Mouse (Mus musculus) myocyte (in vitro differentiated cells): Measurements from ENCODE around the gene Myo16.

Experiments used
- CEBPB ChIP-seq: IDR thresholded peaks from 2 replicates; pipeline ENCODE4 v1.6.1; 2011; ENCODE audit warnings: mild to moderate bottlenecking, moderate library complexity; ENCODE audit not compliant: poor library complexity, insufficient read depth, severe bottlenecking
- E2F4 ChIP-seq: IDR thresholded peaks from one replicate; pipeline ENCODE4 v1.6.1; 2011; ENCODE audit warnings: mild to moderate bottlenecking, control low read depth, moderate library complexity; ENCODE audit not compliant: insufficient read depth
- MAX ChIP-seq: IDR thresholded peaks from one replicate; pipeline ENCODE4 v1.6.1; 2011; ENCODE audit warnings: low read depth, mild to moderate bottlenecking, control low read depth
- MYOD1 ChIP-seq, 3 experiments: IDR thresholded peaks; one replicate each; pipeline ENCODE4 v1.6.1; 2011; ENCODE audit warnings: control low read depth in 2 of 3, low read depth in 2 of 3, mild to moderate bottlenecking in 2 of 3, moderate library complexity in 1 of 3; ENCODE audit not compliant: insufficient read length in 2 of 3, control insufficient read depth in 1 of 3
- MYOG ChIP-seq, 3 experiments: IDR thresholded peaks; one replicate each; pipeline ENCODE4 v1.6.1; 2011; ENCODE audit warnings: control low read depth in 2 of 3, low read depth in 2 of 3, mild to moderate bottlenecking in 2 of 3; ENCODE audit not compliant: insufficient read length in 2 of 3, control insufficient read depth in 1 of 3, insufficient read depth in 1 of 3
- POLR2A ChIP-seq: IDR thresholded peaks from one replicate; pipeline ENCODE4 v1.6.1; 2011; ENCODE audit warnings: low read depth, mild to moderate bottlenecking, control low read depth, moderate library complexity; ENCODE audit not compliant: insufficient read length
- POLR2AphosphoS2 ChIP-seq: IDR thresholded peaks from one replicate; pipeline ENCODE4 v1.6.1; 2011; ENCODE audit warnings: low read depth, control low read depth; ENCODE audit not compliant: insufficient read length
- REST ChIP-seq: IDR thresholded peaks from one replicate; pipeline ENCODE4 v1.6.1; 2011; ENCODE audit warnings: mild to moderate bottlenecking, control low read depth, moderate library complexity; ENCODE audit not compliant: insufficient read depth, insufficient read length
- SRF ChIP-seq: IDR thresholded peaks from one replicate; pipeline ENCODE4 v1.6.1; 2011; ENCODE audit warnings: low read depth; ENCODE audit not compliant: control insufficient read depth, insufficient read length
- TCF12 ChIP-seq: IDR thresholded peaks from one replicate; pipeline ENCODE4 v1.6.1; 2011; ENCODE audit warnings: mild to moderate bottlenecking, control low read depth; ENCODE audit not compliant: poor library complexity, insufficient read depth, severe bottlenecking
- TCF3 ChIP-seq: IDR thresholded peaks from one replicate; pipeline ENCODE4 v1.6.1; 2011; ENCODE audit warnings: low read depth, control low read depth; ENCODE audit not compliant: insufficient read length
- USF1 ChIP-seq: IDR thresholded peaks from one replicate; pipeline ENCODE4 v1.6.1; 2011; ENCODE audit warnings: low read depth, mild to moderate bottlenecking, control low read depth, moderate library complexity

- TF ChIP-seq POLR2A (no peak), MAX (no peak), TCF3 (no peak), MYOG (IDR thresholded peaks at IDR 0.05; ENCODE audit: control insufficient read depth in 1 of 3, insufficient read depth in 1 of 3, insufficient read length in 2 of 3, low read depth in 2 of 3) (no peak), USF1 (no peak), SRF (no peak), E2F4 (no peak), MYOD1 (IDR thresholded peaks at IDR 0.05; ENCODE audit: control insufficient read depth in 1 of 3, insufficient read length in 2 of 3, low read depth in 2 of 3) (no peak), POLR2AphosphoS2 (no peak), CEBPB (no peak), TCF12 (no peak), REST (no peak)
Measured at GRCm38 (mm10) chr8:10223528-10224194, 70.0 kb downstream of the Myo16 start.
